Mouse (Mus musculus): Measurements from ENCODE around the gene Ankle1. TPM values are rescaled to one million over a fixed set of nuclear protein-coding genes. Genes with fewer than 3 reads are reported as not detected.

Gene Ankle1
- 5.9 and 6.0 TPM in 2 replicates for polyA plus RNA-seq (2015; fragmentation: Nextera tagmentation; extraction: Ambion mirVana)

GRCm38 (mm10) chr8:71405401-71406098 lies at the start of gene Ankle1:
Gene Ankle1 (plus strand): TSS chr8:71406010.

GRCm38 (mm10) chr8:71366771-71367528 lies 38.9 kb upstream of the Ankle1 start, which contains the start of gene Use1:
Gene Use1 (plus strand): TSS chr8:71366848.

GRCm38 (mm10) chr8:71371236-71371848 lies 34.5 kb upstream of the Ankle1 start, which contains the start of gene Ocel1:
Gene Ocel1 (plus strand): TSS chr8:71371298.

GRCm38 (mm10) chr8:71381421-71381970 lies 24.3 kb upstream of the Ankle1 start, which contains the start of gene Nr2f6:
Gene Nr2f6 (minus strand): TSS chr8:71381960.

GRCm38 (mm10) chr8:71395629-71396028 lies 10.2 kb upstream of the Ankle1 start, which contains the start of gene Ushbp1:
Gene Ushbp1 (minus strand): TSS chr8:71395802.

GRCm38 (mm10) chr8:71396639-71397305 lies 9.0 kb upstream of the Ankle1 start, which contains the start of gene Babam1:
Gene Babam1 (plus strand): TSS chr8:71396861.

Other genes with a start within 250 kb of the Ankle1 start
- 6.7 and 7.5 TPM in 2 replicates for gene Myo9b, start 133.3 kb upstream of the Ankle1 start, polyA plus RNA-seq (2015; fragmentation: Nextera tagmentation; extraction: Ambion mirVana)
- gene Haus8, start 133.1 kb upstream of the Ankle1 start, polyA plus RNA-seq (2015; fragmentation: Nextera tagmentation; extraction: Ambion mirVana): 16.2 and 18.1 TPM in 2 replicates
- 106 and 119 TPM in 2 replicates for gene Use1, start 39.2 kb upstream of the Ankle1 start, polyA plus RNA-seq (2015; fragmentation: Nextera tagmentation; extraction: Ambion mirVana)
- 4.9 and 6.7 TPM in 2 replicates for gene Ocel1, start 34.7 kb upstream of the Ankle1 start, polyA plus RNA-seq (2015; fragmentation: Nextera tagmentation; extraction: Ambion mirVana)
- gene Nr2f6, start 24.1 kb upstream of the Ankle1 start, polyA plus RNA-seq (2015; fragmentation: Nextera tagmentation; extraction: Ambion mirVana): 27.5 and 32.7 TPM in 2 replicates
- gene Ushbp1, start 10.2 kb upstream of the Ankle1 start, polyA plus RNA-seq (2015; fragmentation: Nextera tagmentation; extraction: Ambion mirVana): 14.4 and 14.5 TPM in 2 replicates
- 64.8 and 75.1 TPM in 2 replicates for gene Babam1, start 9.1 kb upstream of the Ankle1 start, polyA plus RNA-seq (2015; fragmentation: Nextera tagmentation; extraction: Ambion mirVana)
- 39.0 and 41.2 TPM in 2 replicates for gene Abhd8, start 57.6 kb downstream of the Ankle1 start, polyA plus RNA-seq (2015; fragmentation: Nextera tagmentation; extraction: Ambion mirVana)
- gene Mrpl34, start 58.9 kb downstream of the Ankle1 start, polyA plus RNA-seq (2015; fragmentation: Nextera tagmentation; extraction: Ambion mirVana): 94.6 and 97.7 TPM in 2 replicates
- gene Dda1, start 63.2 kb downstream of the Ankle1 start, polyA plus RNA-seq (2015; fragmentation: Nextera tagmentation; extraction: Ambion mirVana): 48.3 and 57.9 TPM in 2 replicates
- gene Ano8, start 80.0 kb downstream of the Ankle1 start, polyA plus RNA-seq (2015; fragmentation: Nextera tagmentation; extraction: Ambion mirVana): 1.3 and 2.4 TPM in 2 replicates
- gene Gtpbp3, start 82.1 kb downstream of the Ankle1 start, polyA plus RNA-seq (2015; fragmentation: Nextera tagmentation; extraction: Ambion mirVana): 7.5 and 9.5 TPM in 2 replicates
- gene Plvap, start 105.7 kb downstream of the Ankle1 start, polyA plus RNA-seq (2015; fragmentation: Nextera tagmentation; extraction: Ambion mirVana): 21.9 and 33.3 TPM in 2 replicates
- 0.33 and 0.57 TPM in 2 replicates for gene Ccdc194, start 119.7 kb downstream of the Ankle1 start, polyA plus RNA-seq (2015; fragmentation: Nextera tagmentation; extraction: Ambion mirVana)
- gene Bst2, start 131.4 kb downstream of the Ankle1 start, polyA plus RNA-seq (2015; fragmentation: Nextera tagmentation; extraction: Ambion mirVana): 57.6 and 67.3 TPM in 2 replicates
- gene Mvb12a, start 136.9 kb downstream of the Ankle1 start, polyA plus RNA-seq (2015; fragmentation: Nextera tagmentation; extraction: Ambion mirVana): 47.7 and 53.4 TPM in 2 replicates
- 0.21 and 0.48 TPM in 2 replicates for gene Tmem221, start 152.9 kb downstream of the Ankle1 start, polyA plus RNA-seq (2015; fragmentation: Nextera tagmentation; extraction: Ambion mirVana)
- gene Nxnl1, start 160.6 kb downstream of the Ankle1 start, polyA plus RNA-seq (2015; fragmentation: Nextera tagmentation; extraction: Ambion mirVana): 0.38 and 0.40 TPM in 2 replicates
- 50.7 and 177 TPM in 2 replicates for gene Slc27a1, start 162.9 kb downstream of the Ankle1 start, polyA plus RNA-seq (2015; fragmentation: Nextera tagmentation; extraction: Ambion mirVana)
- gene Pgls, start 186.2 kb downstream of the Ankle1 start, polyA plus RNA-seq (2015; fragmentation: Nextera tagmentation; extraction: Ambion mirVana): 159 and 188 TPM in 2 replicates
- 0.96 and 1.2 TPM in 2 replicates for gene Fam129c, start 191.6 kb downstream of the Ankle1 start, polyA plus RNA-seq (2015; fragmentation: Nextera tagmentation; extraction: Ambion mirVana)
- 44.7 and 50.8 TPM in 2 replicates for gene Colgalt1, start 205.0 kb downstream of the Ankle1 start, polyA plus RNA-seq (2015; fragmentation: Nextera tagmentation; extraction: Ambion mirVana)

Data from skeletal muscle tissue, postnatal 0 days (tissue).